Mouse (Mus musculus) erythroid progenitor cell, adult 5-6 weeks (primary cell): ENCODE data around the gene Cdhr5. TPM values are rescaled to one million over a fixed set of nuclear protein-coding genes. Genes with fewer than 3 reads are reported as not detected.

Experiments
- ATAC-seq: replicated peaks from 2 replicates; pipeline ENCODE4 v1.8.0; 2016; ENCODE audit warnings: moderate number of reproducible peaks, mild to moderate bottlenecking, moderate TSS enrichment, inconsistent platforms; ENCODE audit not compliant: poor library complexity, low FRiP score, severe bottlenecking
- total RNA-seq, 2 experiments: library from RNA; stranded (forward) in 1 of 2; stranded (reverse) in 1 of 2; fragments of 150-400 nt in 1 of 2; fragments of 186-747, 209-891 nt in 1 of 2; gene quantifications; 2 replicates each; pipeline versions ENCODE4 v1.2.3 to v1.2.4; 2015 to 2017; ENCODE audit warnings: low replicate concordance in 2 of 2

The Cdhr5 gene
- total RNA-seq, 2 experiments from 2014 or later, result not detected

GRCm38 (mm10) chr7:141228279-141229067 is 48.1 kb downstream of the Cdhr5 start, which contains the start of gene Phrf1:
Gene Phrf1 (plus strand): TSS chr7:141228784.
- ATAC-seq, result peak; percentile 94

- 0 out of 2 replicates have a peak, but pooled peaks have one; percentile 1 for ATAC-seq
These were observed 48.8 kb downstream of the Cdhr5 start for GRCm38 (mm10) chr7:141227796-141228195.

GRCm38 (mm10) chr7:141226535-141226934 is 50.1 kb downstream of the Cdhr5 start:
- ATAC-seq, result no peak

GRCm38 (mm10) chr7:141222696-141223215 is 53.8 kb downstream of the Cdhr5 start:
- no peak for ATAC-seq

- ATAC-seq, result no peak
These were observed 54.5 kb downstream of the Cdhr5 start for GRCm38 (mm10) chr7:141222126-141222467.

- peak; percentile 87 for ATAC-seq
These were observed 55.1 kb downstream of the Cdhr5 start for GRCm38 (mm10) chr7:141221249-141222125.

- no peak for ATAC-seq
These were observed 56.2 kb downstream of the Cdhr5 start for GRCm38 (mm10) chr7:141220377-141220776.

- ATAC-seq, result no peak
These were observed 57.0 kb downstream of the Cdhr5 start for GRCm38 (mm10) chr7:141219558-141220099.

Other genes with a start within 250 kb of the Cdhr5 start
- not detected in 2 replicates for gene Gm17387, start 247.7 kb downstream of the Cdhr5 start, total RNA-seq (2015; ENCODE audit: low replicate concordance)
- gene Gm17387, start 247.7 kb downstream of the Cdhr5 start, total RNA-seq (2017; ENCODE audit: low replicate concordance), result not detected in 2 replicates
- not detected in 2 replicates for gene B4galnt4, start 215.7 kb downstream of the Cdhr5 start, total RNA-seq (2015; ENCODE audit: low replicate concordance)
- 0.26 TPM in 1 of 2 replicates, not detected in the other for gene B4galnt4, start 215.7 kb downstream of the Cdhr5 start, total RNA-seq (2017; ENCODE audit: low replicate concordance)
- gene Pkp3, start 198.6 kb downstream of the Cdhr5 start, total RNA-seq (2015; ENCODE audit: low replicate concordance), result 4.3 TPM in 1 of 2 replicates, not detected in the other
- 0.91 and 1.3 TPM in 2 replicates for gene Pkp3, start 198.6 kb downstream of the Cdhr5 start, total RNA-seq (2017; ENCODE audit: low replicate concordance)
- gene Sigirr, start 176.2 kb downstream of the Cdhr5 start, total RNA-seq (2015; ENCODE audit: low replicate concordance), result 4.2 and 10.5 TPM in 2 replicates
- 1.5 TPM in 1 of 2 replicates, not detected in the other for gene Sigirr, start 176.2 kb downstream of the Cdhr5 start, total RNA-seq (2017; ENCODE audit: low replicate concordance)
- gene Ano9, start 159.0 kb downstream of the Cdhr5 start, total RNA-seq (2015; ENCODE audit: low replicate concordance), result not detected in 2 replicates
- not detected in 2 replicates for gene Ano9, start 159.0 kb downstream of the Cdhr5 start, total RNA-seq (2017; ENCODE audit: low replicate concordance)
- 278 and 380 TPM in 2 replicates for gene Ptdss2, start 154.4 kb downstream of the Cdhr5 start, total RNA-seq (2015; ENCODE audit: low replicate concordance)
- 309 and 327 TPM in 2 replicates for gene Ptdss2, start 154.4 kb downstream of the Cdhr5 start, total RNA-seq (2017; ENCODE audit: low replicate concordance)
- gene Rnh1, start 103.9 kb downstream of the Cdhr5 start, total RNA-seq (2015; ENCODE audit: low replicate concordance), result 9.6 and 16.2 TPM in 2 replicates
- 3.7 and 20.5 TPM in 2 replicates for gene Rnh1, start 103.9 kb downstream of the Cdhr5 start, total RNA-seq (2017; ENCODE audit: low replicate concordance)
- 39.8 and 94.4 TPM in 2 replicates for gene Hras, start 82.8 kb downstream of the Cdhr5 start, total RNA-seq (2015; ENCODE audit: low replicate concordance)
- 40.5 and 47.2 TPM in 2 replicates for gene Hras, start 82.8 kb downstream of the Cdhr5 start, total RNA-seq (2017; ENCODE audit: low replicate concordance)
- gene Lrrc56, start 82.6 kb downstream of the Cdhr5 start, total RNA-seq (2015; ENCODE audit: low replicate concordance), result 8.3 and 8.8 TPM in 2 replicates
- 3.6 and 5.8 TPM in 2 replicates for gene Lrrc56, start 82.6 kb downstream of the Cdhr5 start, total RNA-seq (2017; ENCODE audit: low replicate concordance)
- 1.8 TPM in 1 of 2 replicates, not detected in the other for gene Lmntd2, start 62.7 kb downstream of the Cdhr5 start, total RNA-seq (2015; ENCODE audit: low replicate concordance)
- gene Lmntd2, start 62.7 kb downstream of the Cdhr5 start, total RNA-seq (2017; ENCODE audit: low replicate concordance), result 2.2 TPM in 1 of 2 replicates, not detected in the other
- 33.1 and 33.9 TPM in 2 replicates for gene Rassf7, start 60.9 kb downstream of the Cdhr5 start, total RNA-seq (2015; ENCODE audit: low replicate concordance)
- 10.9 and 13.4 TPM in 2 replicates for gene Rassf7, start 60.9 kb downstream of the Cdhr5 start, total RNA-seq (2017; ENCODE audit: low replicate concordance)
- gene Phrf1, start 48.0 kb downstream of the Cdhr5 start, total RNA-seq (2015; ENCODE audit: low replicate concordance), result 80.1 and 114 TPM in 2 replicates
- 63.5 and 90.0 TPM in 2 replicates for gene Phrf1, start 48.0 kb downstream of the Cdhr5 start, total RNA-seq (2017; ENCODE audit: low replicate concordance)
- 52.8 and 81.4 TPM in 2 replicates for gene Irf7, start 10.3 kb downstream of the Cdhr5 start, total RNA-seq (2015; ENCODE audit: low replicate concordance)
- 68.6 and 76.5 TPM in 2 replicates for gene Irf7, start 10.3 kb downstream of the Cdhr5 start, total RNA-seq (2017; ENCODE audit: low replicate concordance)
- gene Sct, start 2.3 kb upstream of the Cdhr5 start, total RNA-seq (2015; ENCODE audit: low replicate concordance), result not detected in 2 replicates
- gene Sct, start 2.3 kb upstream of the Cdhr5 start, total RNA-seq (2017; ENCODE audit: low replicate concordance), result not detected in 2 replicates
- gene Drd4, start 15.2 kb upstream of the Cdhr5 start, total RNA-seq (2015; ENCODE audit: low replicate concordance), result not detected in 2 replicates
- not detected in 2 replicates for gene Drd4, start 15.2 kb upstream of the Cdhr5 start, total RNA-seq (2017; ENCODE audit: low replicate concordance)
- 46.5 and 55.8 TPM in 2 replicates for gene Deaf1, start 50.9 kb upstream of the Cdhr5 start, total RNA-seq (2015; ENCODE audit: low replicate concordance)
- 26.2 and 40.8 TPM in 2 replicates for gene Deaf1, start 50.9 kb upstream of the Cdhr5 start, total RNA-seq (2017; ENCODE audit: low replicate concordance)
- gene Tmem80, start 51.0 kb upstream of the Cdhr5 start, total RNA-seq (2015; ENCODE audit: low replicate concordance), result 13.4 and 26.7 TPM in 2 replicates
- gene Tmem80, start 51.0 kb upstream of the Cdhr5 start, total RNA-seq (2017; ENCODE audit: low replicate concordance), result 8.3 and 8.6 TPM in 2 replicates
- gene Eps8l2, start 62.1 kb upstream of the Cdhr5 start, total RNA-seq (2015; ENCODE audit: low replicate concordance), result not detected in 2 replicates
- 1.4 TPM in 1 of 2 replicates, not detected in the other for gene Eps8l2, start 62.1 kb upstream of the Cdhr5 start, total RNA-seq (2017; ENCODE audit: low replicate concordance)
- 108 and 138 TPM in 2 replicates for gene Taldo1, start 115.4 kb upstream of the Cdhr5 start, total RNA-seq (2015; ENCODE audit: low replicate concordance)
- 354 and 496 TPM in 2 replicates for gene Taldo1, start 115.4 kb upstream of the Cdhr5 start, total RNA-seq (2017; ENCODE audit: low replicate concordance)
- gene Gatd1, start 137.3 kb upstream of the Cdhr5 start, total RNA-seq (2015; ENCODE audit: low replicate concordance), result 3.4 and 14.4 TPM in 2 replicates
- 4.4 and 9.2 TPM in 2 replicates for gene Gatd1, start 137.3 kb upstream of the Cdhr5 start, total RNA-seq (2017; ENCODE audit: low replicate concordance)
- not detected in 2 replicates for gene Cend1, start 152.7 kb upstream of the Cdhr5 start, total RNA-seq (2015; ENCODE audit: low replicate concordance)
- not detected in 2 replicates for gene Cend1, start 152.7 kb upstream of the Cdhr5 start, total RNA-seq (2017; ENCODE audit: low replicate concordance)
- 28.5 and 37.3 TPM in 2 replicates for gene Slc25a22, start 161.1 kb upstream of the Cdhr5 start, total RNA-seq (2015; ENCODE audit: low replicate concordance)
- 1.4 and 7.1 TPM in 2 replicates for gene Slc25a22, start 161.1 kb upstream of the Cdhr5 start, total RNA-seq (2017; ENCODE audit: low replicate concordance)
- gene Pidd1, start 167.2 kb upstream of the Cdhr5 start, total RNA-seq (2015; ENCODE audit: low replicate concordance), result 34.2 and 34.4 TPM in 2 replicates
- gene Pidd1, start 167.2 kb upstream of the Cdhr5 start, total RNA-seq (2017; ENCODE audit: low replicate concordance), result 14.0 and 19.1 TPM in 2 replicates
- gene Rplp2, start 170.6 kb upstream of the Cdhr5 start, total RNA-seq (2015; ENCODE audit: low replicate concordance), result 970 and 1,246 TPM in 2 replicates
- gene Rplp2, start 170.6 kb upstream of the Cdhr5 start, total RNA-seq (2017; ENCODE audit: low replicate concordance), result 1,462 and 2,252 TPM in 2 replicates
- 14.7 and 19.8 TPM in 2 replicates for gene Pnpla2, start 178.4 kb upstream of the Cdhr5 start, total RNA-seq (2015; ENCODE audit: low replicate concordance)
- 4.2 and 8.3 TPM in 2 replicates for gene Pnpla2, start 178.4 kb upstream of the Cdhr5 start, total RNA-seq (2017; ENCODE audit: low replicate concordance)
- gene Cracr2b, start 184.3 kb upstream of the Cdhr5 start, total RNA-seq (2015; ENCODE audit: low replicate concordance), result not detected in 2 replicates
- 3.3 TPM in 1 of 2 replicates, not detected in the other for gene Cracr2b, start 184.3 kb upstream of the Cdhr5 start, total RNA-seq (2017; ENCODE audit: low replicate concordance)
- 16.6 and 20.1 TPM in 2 replicates for gene Cd151, start 190.6 kb upstream of the Cdhr5 start, total RNA-seq (2015; ENCODE audit: low replicate concordance)
- 24.1 and 30.7 TPM in 2 replicates for gene Cd151, start 190.6 kb upstream of the Cdhr5 start, total RNA-seq (2017; ENCODE audit: low replicate concordance)
- 6.7 and 15.5 TPM in 2 replicates for gene Polr2l, start 198.3 kb upstream of the Cdhr5 start, total RNA-seq (2015; ENCODE audit: low replicate concordance)
- 14.4 and 14.9 TPM in 2 replicates for gene Polr2l, start 198.3 kb upstream of the Cdhr5 start, total RNA-seq (2017; ENCODE audit: low replicate concordance)
- 1.8 and 3.8 TPM in 2 replicates for gene Tspan4, start 198.5 kb upstream of the Cdhr5 start, total RNA-seq (2015; ENCODE audit: low replicate concordance)
- gene Tspan4, start 198.5 kb upstream of the Cdhr5 start, total RNA-seq (2017; ENCODE audit: low replicate concordance), result 2.2 and 8.0 TPM in 2 replicates